Mouse (Mus musculus): ENCODE measurements around the gene Ttyh3.

Gene Ttyh3

DNA sequence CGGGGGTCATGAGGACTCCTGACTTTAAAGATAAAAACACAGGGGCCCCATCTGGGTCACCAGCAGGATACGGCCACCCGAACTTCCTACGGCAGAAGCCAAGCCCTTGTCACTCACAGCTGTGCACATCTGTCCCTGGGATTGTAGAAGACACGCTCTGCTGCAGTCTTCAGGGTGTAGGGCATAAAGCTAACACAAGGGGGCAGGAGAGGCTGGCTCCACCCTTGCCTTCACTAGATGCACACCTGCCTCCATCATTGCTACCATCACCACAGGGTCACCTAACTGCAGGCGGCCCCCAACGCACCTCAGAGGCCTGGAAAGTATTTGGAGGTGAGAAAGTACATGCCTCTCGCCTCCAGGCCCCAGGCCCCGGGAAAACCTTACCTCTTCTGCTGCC lies 19.8 kb downstream of the Ttyh3 start:
- DNase-seq (ENCODE audit: low read depth, low spot score): peak; percentile 38

DNA sequence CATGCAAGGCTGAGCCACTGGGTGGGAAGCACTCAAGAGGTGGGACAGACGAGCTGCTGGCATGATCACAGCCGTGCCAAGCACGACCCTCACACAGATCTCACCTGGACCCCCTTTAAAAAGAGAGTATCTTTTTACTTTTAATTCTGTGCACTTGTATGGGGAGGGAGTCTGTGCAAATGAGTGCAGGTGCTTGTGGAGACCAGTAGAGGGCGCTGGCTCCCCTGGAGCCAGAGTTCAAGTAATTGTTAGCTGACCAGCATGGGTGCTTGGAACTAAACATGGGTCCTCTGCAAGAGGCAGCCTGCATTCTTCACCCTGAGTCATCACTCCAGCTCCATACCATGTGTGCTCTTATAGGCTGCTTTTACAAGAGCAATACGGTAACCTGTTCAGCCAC lies 21.3 kb downstream of the Ttyh3 start:
- no peak for DNase-seq (ENCODE audit: low read depth, low spot score)

DNA sequence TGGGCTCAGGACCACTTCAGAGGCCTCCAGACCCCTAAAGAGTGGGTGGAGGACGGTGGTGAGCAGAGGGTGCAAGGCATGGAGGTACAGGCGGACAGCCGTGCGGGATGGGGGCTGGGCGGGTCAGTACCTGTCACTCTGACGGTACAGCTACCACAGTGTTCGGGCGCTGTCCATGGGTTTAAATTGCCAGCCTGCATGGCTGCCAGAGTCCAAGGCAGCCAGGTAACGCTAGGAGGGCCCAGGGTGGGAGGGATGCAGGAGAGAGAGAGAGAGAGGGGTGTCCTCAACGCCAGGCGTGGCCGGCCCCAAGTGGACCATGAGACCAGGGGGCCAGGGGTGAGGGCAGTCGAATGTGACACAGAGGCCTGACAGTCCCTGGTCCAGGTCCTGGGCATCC lies 23.9 kb downstream of the Ttyh3 start:
- no peak for DNase-seq (ENCODE audit: low read depth, low spot score)

DNA sequence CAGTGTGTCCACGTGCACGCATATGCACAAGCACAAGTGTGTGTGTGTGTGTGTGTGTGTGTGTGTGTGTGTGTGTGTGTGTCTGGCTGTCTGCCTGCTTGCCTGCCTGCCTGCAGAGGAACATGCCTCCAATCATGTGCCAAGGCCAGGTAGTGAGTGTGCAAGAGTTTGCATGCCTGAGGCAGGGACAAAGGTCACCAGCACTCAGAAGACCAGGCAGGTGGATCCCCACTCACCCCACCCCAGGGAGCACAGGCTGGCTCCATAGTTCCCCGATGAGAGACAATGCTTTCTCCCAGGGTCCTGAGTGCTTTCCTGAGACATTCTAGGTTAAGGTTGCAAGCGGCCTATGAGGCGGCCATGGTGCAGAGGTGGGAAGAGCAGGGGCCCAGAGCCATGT lies 24.6 kb downstream of the Ttyh3 start:
- DNase-seq (ENCODE audit: low read depth, low spot score): no peak

DNA sequence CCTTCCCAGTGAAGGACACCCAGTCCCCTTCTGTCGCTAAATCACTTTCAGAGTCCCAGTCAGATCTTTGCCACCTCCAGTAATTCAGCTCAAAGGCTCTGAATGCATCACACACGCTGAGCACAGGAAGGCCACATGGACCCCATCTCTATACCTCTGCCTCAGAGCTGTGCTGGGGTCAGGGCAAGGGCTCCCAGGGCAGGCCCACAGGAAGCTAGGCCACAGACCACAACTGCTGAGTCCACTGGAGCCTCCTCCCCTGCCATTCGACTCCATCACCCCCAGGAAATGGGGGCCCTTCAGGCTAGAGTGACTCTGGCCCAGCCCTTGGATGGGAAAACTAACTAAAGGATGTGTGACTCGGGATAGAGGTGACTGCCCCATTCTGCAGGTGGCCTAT lies 25.0 kb downstream of the Ttyh3 start:
- DNase-seq (ENCODE audit: low read depth, low spot score): no peak

DNA sequence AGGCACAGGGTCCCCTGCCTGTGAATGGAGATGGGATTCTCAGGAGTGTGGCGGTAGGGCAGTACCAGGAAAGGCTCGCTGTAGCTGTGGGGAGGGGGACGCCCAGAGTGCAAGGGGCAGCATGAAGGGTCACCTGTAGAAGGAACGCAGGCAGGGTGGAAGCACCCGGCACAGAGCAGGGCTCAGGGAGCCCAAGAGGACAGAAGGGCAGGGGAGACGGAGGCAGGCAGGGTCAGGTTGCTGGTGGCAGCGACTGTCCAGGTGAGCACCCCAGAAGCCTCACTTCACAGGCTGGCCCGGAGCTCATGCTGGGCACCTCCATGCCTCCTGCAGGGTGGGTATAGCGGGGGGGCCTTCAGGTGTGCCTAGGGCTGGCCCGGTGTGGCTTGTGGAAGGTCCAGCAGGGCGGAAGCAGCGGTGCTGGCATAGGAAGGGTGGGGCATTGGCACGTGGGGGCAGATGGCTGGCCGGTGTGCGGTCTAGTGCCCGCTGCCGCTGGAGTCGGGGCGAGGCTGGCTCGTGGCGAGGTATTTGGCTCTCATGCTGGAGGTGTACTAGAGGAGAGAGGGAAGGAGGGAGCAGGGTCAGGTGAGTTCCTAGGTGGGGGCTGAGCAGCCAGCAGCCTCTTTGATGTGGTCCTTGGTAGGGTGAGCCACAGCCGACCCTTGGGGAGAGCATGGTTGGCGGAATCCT lies 25.7 kb downstream of the Ttyh3 start:
- DNase-seq (ENCODE audit: low read depth, low spot score): no peak

DNA sequence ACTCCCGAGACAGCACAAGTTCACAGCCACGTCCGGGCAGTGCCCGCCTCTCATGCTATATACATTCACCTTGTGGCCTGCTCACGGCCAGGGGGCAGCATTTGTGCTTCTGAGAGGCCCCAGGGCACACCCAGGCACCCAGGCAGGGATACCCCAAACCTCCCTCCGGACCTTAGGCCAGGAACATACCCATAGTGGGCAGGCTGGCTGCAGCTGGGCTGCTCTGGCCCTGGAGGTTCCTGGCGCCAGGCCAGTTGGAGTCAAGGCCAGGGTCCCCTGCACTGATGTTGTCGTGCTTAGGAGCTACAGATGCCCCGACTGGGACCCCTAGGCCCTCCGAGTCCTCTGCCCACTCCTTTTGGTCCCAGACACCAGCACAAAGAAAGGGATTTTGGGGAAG lies 27.3 kb downstream of the Ttyh3 start:
- no peak for DNase-seq (ENCODE audit: low read depth, low spot score)

DNA sequence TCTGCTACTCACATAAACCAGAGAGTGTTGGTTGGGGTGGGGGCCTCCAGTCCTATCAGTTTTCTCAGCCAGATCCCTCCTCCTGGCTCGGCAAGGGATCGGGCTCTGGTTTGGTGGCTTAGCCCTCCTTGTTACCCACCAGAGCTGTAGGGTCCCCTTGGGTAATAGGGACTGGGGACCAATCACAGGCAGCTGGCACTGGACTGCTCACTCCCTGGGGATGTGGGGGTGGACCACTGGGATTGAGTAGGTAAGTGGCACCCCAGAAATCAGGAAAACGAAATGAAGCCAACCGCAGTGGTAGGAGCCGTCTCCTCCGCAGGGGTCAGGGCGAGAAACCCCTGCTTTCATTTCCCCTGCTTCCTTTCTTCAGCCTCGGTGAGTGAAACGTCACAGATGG lies 27.7 kb downstream of the Ttyh3 start:
- no peak for DNase-seq (ENCODE audit: low read depth, low spot score)

DNA sequence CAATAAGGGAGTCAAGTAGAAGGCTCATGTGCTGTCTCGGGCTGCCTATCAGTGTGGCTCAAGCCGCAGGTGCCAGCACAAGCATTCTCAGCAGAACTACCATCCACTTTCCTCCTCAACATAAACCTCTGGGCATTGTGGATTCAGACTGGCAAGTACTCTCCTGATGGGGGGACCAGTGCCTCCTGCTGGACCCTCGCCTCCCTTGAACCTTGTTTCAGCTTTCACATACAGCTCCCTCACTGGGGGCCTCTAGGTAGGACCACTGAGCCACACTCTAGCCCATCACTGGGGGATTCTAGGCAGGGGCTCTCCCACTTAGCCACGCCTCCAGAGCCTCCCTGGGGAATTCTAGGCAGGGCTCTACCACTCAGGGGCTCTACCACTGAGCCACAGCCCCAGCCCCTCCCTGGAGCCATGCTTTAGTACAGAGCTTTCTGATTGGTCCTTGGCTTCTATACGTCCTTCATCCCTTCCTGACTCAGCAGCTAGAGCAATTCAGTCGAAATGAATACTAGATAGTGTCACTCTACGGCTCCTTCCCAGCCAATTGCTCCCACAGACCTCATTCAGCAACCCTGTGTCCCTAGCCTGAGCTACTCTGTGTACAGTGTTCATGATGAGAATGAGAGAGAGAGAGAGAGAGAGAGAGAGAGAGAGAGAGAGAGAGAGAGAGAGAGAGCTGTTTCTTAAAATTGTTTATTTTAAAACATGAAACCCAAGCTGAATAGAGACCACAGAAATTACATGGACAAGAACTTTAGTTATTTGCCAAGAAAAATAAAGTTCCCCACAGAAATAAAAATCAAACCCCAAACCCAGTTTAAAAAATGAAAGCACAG lies 28.7 kb downstream of the Ttyh3 start:
- DNase-seq (ENCODE audit: low read depth, low spot score): peak; percentile 21

DNA sequence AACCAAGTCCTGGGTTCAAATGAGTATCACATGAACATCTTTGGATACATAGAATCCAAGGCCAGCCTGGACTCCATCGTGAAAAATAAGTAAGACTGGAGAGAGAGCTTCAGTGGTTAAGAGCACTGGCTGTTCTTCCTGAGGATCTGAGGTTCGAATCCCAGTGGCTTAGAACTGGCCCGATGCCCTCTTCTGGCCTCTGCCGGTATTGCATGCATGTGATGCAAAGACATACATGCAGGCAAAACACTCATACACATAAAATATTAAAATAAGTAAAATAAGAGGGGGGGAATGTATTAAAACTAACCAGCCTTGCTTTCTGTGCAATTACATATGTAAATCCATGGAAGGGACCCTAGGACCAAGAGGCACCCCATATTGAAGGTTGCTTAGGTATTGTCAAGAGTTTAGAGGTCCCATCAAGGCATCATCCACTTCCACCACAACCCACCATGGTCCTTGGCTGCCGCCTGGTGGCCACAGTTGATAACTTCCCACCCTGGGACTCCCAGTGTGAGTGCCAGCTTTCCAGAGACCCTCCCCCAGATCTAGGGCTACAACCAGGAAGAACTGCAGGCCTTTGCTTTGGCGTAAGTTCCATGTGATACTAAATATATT lies 29.6 kb downstream of the Ttyh3 start:
- peak; percentile 86 for DNase-seq (ENCODE audit: low read depth, low spot score)

DNA sequence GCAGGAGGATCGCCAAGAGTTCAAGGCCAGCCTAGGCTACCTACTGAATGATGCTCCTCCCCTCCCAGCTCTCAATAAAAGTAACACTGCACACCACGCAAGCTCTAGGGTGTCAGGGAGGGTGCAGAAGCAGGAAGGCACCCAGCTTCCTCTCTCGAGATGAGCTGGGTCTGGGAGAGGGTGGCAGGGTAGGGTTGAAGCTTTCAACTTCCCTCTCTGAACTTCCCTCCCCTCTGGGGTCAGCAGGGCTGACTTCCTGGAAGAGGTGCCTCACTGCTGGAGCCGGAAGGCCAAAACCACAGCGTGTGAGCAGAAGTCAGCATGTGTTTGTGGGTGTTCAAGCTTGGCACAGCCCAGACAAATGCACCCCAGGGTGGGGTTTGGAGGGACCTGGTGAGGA lies 31.1 kb downstream of the Ttyh3 start:
- no peak for DNase-seq (ENCODE audit: low read depth, low spot score)

DNA sequence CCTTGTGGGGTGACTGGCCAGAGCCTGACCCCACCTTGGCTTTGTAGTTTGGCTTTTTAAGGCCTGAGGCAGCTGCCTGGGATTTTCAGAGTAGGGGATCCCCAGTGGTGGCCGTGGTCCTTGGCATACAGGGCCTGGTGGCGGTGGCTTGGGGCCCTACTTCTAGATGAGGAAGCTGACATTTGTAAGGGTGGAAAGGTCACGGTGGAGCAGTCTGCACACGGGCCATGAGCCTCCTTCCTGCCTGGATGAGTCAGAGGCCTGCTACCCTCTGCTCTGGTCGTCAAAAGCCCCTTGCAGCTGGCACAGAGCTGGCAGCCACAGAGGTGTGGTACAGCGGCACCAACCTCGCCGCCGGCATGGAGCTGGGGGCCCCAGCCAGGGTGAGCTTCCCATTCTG lies 32.1 kb downstream of the Ttyh3 start:
- no peak for DNase-seq (ENCODE audit: low read depth, low spot score)

DNA sequence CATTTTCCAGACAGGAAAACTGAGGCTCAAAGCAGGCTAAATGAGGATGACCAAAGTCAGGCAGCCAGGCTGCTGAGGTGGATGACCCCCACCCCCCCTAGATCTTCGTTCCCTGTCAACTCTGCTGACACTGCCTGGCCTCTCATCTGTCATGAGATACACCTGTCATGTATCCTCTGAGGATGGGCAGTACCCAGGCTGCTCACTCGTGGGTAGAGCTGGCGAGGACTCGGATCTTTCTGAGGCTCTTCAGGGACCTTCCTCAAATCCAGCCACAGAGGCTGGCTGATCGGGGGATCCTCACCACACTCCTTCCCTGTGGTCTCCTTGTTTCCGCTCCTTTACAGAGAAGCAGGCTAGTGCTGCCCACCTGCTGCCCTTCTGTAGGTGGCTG lies 32.7 kb downstream of the Ttyh3 start:
- DNase-seq (ENCODE audit: low read depth, low spot score): no peak

DNA sequence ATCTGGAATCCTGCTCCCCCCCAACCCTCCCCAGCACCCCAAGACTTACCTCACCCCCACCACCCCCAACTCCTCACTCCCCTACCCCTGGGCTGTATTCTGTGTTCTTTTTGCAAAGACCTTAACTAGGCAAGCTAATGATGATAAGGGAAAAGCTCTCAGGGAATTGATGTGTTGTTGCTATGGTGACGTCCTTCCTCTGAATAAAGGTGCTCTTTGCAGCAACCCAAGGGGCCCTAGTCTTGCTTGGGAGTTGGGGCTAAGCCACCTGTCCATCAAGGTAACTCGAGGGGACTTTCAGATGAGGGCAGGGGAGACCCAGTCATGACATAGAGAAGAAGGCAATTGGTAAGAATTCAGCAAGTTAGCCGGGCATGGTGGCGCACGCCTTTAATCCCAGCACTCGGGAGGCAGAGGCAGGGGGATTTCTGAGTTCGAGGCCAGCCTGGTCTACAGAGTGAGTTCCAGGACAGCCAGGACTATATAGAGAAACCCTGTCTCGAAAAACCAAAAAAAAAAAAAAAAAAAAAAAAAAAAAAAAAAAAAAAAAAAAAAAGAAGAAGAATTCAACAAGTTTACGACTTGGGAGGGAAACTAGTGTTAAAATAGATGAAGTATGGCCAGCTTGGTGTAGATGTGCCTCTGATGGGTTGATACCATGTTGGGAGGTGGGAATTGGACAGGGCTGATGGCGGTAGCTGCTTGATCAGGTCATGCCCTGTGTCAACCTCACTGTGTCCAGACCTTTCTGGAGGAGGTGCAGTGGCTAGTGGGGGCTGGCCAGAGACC lies 33.3 kb downstream of the Ttyh3 start:
- no peak for DNase-seq (ENCODE audit: low read depth, low spot score)

DNA sequence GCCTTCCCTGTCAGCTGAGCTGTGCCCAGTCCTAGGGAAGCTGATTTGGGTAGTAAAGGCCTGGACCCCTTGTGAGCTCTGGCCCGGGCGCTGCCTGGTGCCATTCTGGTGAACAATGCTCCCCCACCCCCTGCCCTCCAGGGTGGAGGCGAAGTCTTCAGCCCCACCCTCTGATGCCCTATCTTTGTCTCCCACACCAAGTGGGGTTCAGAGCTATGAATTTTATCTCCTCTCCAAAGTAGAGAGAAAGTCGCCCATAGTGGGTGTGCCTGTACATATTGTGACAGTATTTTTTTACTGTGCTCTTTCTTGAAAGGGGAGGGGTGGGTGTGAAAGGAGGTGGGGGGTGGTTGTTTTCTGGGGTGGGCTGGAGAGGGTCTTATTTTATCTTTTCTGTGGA lies 34.0 kb downstream of the Ttyh3 start:
- no peak for DNase-seq (ENCODE audit: low read depth, low spot score)

DNA sequence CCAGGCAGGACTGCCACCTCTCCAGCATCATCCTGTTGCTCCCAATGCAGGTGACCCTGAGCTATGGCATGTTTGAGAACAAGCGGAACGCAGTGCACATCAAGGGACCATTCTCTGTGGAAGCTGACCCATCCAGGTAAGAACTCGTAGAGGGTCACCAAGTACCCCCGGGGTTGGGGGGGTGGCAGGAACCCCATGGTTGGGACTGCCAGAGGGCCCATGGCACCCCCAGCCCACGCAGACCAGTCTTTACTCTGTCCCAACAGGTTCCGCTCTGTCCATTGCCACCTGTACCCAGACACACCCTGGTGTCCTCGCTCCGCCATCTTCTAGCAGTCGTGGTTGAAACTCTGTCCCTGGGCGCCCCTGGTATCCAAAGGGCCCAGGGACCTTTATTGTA lies 34.7 kb downstream of the Ttyh3 start:
- no peak for DNase-seq (ENCODE audit: low read depth, low spot score)

DNA sequence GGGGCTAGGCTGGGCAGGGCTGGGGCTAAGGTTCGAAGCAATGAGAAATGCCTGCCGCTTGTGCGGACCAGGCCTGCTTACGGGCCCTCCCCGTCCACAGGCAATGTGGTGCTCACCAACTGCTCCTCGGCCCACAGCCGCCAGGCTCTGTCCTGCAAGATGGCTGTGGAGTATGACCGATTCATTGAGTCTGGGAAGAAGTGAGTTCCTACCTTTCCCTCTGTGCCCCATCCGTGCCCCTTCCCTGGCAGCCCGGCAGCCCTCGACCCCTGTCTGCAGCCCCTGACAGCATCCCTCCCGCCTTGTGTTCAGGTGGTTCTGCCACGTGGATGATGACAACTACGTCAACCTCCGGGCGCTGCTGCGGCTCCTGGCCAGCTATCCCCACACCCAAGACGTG lies 36.6 kb downstream of the Ttyh3 start:
- DNase-seq (ENCODE audit: low read depth, low spot score): no peak

DNA sequence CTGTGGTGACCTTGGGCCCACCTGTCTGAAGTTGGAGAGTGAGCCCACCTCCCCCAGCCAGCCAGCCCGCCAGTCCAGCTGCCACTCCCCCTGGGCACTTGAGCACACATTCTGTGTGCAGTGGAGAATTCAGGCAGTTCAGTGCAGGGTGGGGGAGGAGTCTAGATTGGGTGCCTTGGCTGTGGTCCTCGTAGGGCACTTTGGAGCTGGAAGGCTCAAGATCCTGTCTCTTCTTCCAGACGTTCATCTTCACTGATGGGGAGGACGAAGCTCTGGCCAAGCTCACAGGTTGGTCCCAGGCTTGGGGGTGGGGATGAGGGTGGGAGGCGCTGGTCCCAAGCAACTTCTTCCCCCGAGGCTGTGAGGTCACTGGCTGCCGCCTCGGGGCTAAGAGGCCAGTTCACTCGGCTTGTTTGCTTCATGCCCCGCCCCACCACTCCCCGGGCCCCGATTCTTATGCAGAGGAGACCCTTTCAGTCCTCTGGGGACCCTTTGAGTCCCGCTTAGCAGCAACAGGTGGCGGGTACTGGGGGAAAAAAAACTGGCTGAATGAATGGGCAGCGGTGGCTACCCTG lies 37.1 kb downstream of the Ttyh3 start:
- peak; percentile 81 for DNase-seq (ENCODE audit: low read depth, low spot score)

DNA sequence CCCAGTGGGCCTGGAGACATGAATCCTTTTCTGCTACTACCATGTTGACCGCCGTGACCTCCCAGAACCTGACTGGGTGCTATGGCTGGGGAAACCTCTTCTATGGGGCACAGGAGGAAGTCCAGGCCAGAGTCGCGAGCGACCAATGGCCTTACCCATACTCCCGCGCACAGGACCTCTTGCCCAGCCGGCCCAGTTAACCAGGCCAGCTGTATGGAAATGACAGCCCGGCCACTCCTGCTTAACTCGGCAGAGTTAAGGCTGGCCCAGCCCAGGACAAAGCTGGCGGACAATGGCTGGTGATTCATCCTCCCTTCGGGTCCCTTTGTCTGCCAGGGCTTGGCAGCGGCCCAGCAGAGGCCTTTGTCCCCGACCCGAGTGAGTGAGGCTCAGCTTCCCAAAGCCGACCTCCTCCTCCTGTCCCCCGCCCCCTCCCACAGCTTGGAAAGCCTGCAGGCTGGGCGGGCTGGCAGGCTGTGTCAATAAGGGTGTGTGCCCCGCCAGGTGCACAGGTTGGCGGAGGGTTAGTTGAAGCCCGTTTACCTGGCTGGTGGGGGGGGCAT lies 37.7 kb downstream of the Ttyh3 start:
- DNase-seq (ENCODE audit: low read depth, low spot score): peak; percentile 54

DNA sequence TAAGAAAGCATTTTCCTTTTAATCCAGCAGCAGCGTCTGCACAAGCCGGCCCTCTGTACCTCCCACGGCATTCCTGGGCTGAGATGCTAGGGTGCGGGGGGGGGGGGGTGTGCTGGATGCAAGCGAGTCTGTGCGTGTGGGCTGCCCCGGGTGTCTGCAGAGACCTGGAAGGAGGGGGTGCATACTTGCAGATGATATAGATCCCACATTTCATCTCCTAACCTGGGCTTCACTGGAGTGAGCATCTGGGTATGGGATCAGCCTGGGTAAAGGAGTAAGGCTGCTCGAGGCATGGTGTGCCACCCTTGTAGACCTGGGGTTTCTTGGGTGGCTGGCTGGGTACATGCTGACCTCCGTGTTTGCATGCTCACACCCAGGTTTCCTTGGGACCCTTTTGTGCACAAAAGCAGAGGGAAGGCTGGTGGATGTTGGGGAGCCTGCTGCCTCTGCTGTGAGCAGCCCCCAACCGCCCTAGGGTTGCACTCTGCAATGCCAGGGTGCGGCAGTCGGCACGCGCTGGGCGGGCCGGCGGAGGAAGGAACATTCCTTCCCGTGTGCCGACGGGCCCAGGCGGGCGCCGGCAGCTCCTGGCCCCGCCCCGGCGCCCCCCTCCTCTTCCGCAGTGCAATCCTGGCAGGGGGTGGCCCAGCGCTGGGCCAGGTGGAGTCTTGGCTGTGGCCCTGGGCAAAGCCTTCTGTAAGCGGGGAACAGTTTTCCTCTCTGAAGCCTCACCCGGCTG lies 38.4 kb downstream of the Ttyh3 start:
- no peak for DNase-seq (ENCODE audit: low read depth, low spot score)

All from ES-CJ7 (cell line).